Mouse (Mus musculus) large intestine, adult 2 months (tissue): ENCODE measurements at regions not wholly inside any gene's neighbourhood (a gene's known extent, or its start where the extent isn't known, plus 50 kb on each side); places are given as distances from the start of the nearest gene placed in this dataset.
A peak's percentile ranks its signal among the peaks of the same experiment; 100 is the strongest.

Experiments used
- DNase-seq: peaks from one replicate; pipeline ENCODE4 v3.0.0-alpha.2; 2012; ENCODE audit warnings: low read depth, low spot score
- WGBS: fragments of 180-500 bp; shearing (Covaris S2); methylation state at CpG from one replicate; pipeline ENCODE4 v1.1.7; 2018; 5-methylcytosine and 5-hydroxymethylcytosine counted together

GRCm38 (mm10) chr5:144621967-144622366 lies 76.3 kb downstream of the Nptx2 start:
- 95% methylated on average over 14 of the region's 14 CpGs for WGBS
- no peak for DNase-seq

DNA sequence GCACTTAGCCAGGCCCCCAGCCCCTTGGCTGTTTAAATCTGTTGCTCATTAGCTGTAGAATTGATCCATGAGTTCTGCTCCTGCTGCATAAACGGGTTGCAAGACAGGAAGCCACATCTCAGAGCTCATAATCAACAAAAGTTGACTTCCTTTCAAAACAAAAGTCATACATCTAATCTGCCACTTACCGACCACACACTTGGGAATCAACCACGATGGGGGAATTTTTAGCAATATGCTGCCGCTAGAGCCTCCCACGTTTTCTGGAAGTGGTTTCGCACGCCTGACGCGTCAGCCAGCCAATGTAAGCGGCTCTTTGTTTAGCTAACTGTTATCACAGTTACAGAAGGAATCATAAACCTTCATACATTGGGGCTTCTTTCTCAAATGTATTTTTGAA lies 77.7 kb downstream of the Nptx2 start:
- 50% methylated on average over 10 of the region's 10 CpGs for WGBS
- DNase-seq, result no peak

DNA sequence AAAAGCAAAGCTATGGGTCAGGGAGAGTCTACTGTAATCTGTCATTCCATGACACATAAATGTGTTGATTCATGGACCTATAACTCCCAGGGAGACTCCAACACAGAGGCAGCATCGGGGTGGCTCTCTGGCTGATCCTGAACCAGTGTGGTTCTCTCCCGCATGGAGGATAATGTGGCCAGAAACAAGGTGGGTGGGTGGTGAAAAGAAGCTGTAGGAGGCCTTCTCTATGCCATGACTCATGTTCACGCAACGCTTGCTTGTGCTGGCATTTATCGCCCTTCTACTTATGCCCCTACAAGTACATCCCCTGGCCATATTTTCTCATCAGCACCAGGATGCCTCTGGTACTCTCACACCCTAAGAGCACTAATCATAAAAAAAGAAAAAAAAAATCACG lies 86.6 kb downstream of the Nptx2 start:
- DNase-seq, result no peak
- 71% methylated on average over 6 of the region's 6 CpGs for WGBS

- DNase-seq, result peak; percentile 18
- 65% methylated on average over 3 of the region's 3 CpGs for WGBS
These were observed 92.9 kb downstream of the Nptx2 start for GRCm38 (mm10) chr5:144638631-144639030.

DNA sequence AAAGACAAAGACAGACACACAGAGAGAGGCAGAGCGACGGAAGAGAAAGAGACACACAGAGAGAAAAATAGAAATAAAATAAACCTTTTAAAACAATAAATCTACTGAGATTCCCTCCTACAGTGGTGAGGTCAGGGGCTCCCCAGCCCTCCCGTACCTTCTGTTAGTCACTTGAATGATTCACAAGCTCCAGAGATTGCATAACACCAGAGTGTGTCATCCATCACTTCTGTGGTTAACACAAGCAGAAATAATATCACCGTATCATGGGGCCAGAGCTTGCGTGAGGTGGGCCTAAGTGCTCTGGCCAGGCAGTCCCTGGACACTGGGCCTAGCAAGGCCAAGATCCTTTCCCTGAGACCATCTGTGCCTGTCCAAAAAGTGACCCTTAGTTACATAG lies 93.9 kb downstream of the Nptx2 start:
- no peak for DNase-seq
- 87% methylated on average over 5 of the region's 5 CpGs for WGBS

DNA sequence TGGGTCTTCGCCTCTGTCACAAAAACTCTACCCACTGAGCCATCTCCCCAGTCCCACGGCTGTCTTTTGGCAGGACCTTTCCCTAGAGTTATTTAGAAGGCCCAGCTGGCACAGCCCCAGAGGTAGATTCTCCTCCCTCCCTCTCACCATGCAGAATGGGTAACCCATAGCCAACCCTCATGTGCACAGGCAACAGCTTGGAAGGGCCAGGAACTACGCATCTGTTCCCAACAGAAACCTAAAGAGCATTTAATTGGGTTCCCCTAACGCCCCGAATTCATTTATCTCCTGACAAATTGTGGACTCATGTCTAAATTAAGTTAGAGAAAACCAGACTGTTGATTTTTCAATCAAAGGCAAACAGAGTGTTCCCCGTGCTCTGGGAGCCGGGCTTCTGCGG lies 97.1 kb downstream of the Nptx2 start:
- no peak for DNase-seq
- 64% methylated on average over 8 of the region's 8 CpGs for WGBS

DNA sequence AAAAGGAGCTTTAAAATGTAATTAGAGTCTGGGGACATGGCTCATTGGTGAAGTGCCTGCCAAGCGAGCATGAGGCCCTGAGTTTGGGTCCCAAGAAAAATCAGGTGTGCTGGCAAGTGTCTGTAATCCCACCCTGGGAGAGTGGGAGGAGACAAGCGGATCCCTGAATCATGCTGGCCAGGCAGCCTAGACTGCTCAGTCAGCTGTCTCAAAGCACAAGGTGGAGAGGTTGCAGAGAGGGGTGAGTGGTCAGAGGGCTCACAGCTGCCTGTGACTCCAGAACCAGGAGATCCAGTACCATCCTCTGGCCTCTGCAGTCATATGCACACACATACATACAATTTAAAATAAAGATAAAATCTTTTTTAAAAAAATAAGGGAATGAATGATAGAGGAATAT lies 97.7 kb downstream of the Nptx2 start:
- WGBS, result 72% methylated on average over 2 of the region's 2 CpGs

GRCm38 (mm10) chr5:144645367-144645766 lies 99.7 kb downstream of the Nptx2 start:
- no peak for DNase-seq
- 61% methylated on average over 3 of the region's 3 CpGs for WGBS

More for the DNA sequence above, 97.7 kb downstream of the Nptx2 start:
- DNase-seq, result no peak

DNA sequence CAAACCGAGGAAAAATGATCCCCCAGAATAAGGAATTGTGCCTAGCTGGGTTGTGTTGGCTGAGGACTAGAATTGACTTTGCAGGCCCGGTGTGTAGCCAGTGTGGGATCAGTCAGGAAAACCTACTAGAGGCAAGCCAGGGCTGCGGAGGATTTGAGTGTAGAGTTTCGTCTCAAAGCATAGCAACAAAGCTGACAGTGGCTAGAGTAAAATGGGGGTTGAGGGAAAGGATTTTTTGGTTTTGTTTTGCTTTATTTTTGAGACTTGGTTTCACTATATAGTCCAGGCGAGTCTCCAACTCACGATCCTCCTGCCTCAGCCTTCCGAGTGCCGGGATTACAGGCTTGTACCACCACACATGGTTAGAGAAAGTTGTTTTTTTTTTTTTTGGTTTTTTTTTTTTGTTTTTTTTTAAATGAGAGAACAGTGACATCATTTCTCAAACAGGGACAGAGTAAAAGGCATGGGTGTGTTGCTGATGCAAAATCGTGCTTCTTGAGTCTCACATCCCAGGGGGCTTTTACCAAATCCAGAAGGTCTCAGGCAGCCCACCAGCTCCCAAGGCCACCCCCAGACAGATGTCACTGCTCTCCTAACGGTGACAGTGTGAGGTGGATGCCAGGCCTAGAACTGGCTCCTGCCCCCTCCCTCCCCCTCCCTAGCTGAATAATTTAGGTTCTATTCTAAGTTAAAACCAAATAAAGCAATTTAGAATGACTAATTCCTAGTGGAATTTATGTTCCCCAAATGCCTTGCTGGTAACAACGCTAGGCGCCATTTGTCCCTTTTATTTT lies 101.8 kb downstream of the Nptx2 start:
- no peak for DNase-seq
- WGBS, result 84% methylated on average over 12 of the region's 12 CpGs

- no peak for DNase-seq
- WGBS, result 15% methylated on average over 5 of the region's 5 CpGs
These were observed 106.5 kb downstream of the Nptx2 start for GRCm38 (mm10) chr5:144652231-144652630.

GRCm38 (mm10) chr5:144662031-144662430 lies 99.6 kb downstream of the Tmem130 start:
- WGBS, result 80% methylated on average over 3 of the region's 3 CpGs
- no peak for DNase-seq

DNA sequence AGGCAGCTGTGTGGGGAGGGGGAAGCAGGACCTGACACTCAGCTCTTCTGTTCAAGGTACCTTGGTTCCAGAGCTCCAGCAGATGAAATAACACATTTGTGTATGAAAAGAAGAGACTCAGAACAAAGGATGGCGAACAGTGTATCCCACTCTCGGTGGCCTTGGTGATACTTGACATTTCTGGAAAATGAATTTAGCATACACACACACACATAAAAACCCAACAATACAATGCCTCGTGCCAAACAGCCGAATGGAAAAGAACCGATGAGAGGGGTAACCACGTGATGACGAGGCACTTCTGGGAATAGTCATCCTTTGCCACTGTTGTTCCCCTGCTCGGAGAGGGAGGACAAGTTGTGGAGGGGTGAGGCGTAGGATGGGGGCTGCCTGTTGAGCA lies 97.6 kb downstream of the Tmem130 start:
- no peak for DNase-seq

DNA sequence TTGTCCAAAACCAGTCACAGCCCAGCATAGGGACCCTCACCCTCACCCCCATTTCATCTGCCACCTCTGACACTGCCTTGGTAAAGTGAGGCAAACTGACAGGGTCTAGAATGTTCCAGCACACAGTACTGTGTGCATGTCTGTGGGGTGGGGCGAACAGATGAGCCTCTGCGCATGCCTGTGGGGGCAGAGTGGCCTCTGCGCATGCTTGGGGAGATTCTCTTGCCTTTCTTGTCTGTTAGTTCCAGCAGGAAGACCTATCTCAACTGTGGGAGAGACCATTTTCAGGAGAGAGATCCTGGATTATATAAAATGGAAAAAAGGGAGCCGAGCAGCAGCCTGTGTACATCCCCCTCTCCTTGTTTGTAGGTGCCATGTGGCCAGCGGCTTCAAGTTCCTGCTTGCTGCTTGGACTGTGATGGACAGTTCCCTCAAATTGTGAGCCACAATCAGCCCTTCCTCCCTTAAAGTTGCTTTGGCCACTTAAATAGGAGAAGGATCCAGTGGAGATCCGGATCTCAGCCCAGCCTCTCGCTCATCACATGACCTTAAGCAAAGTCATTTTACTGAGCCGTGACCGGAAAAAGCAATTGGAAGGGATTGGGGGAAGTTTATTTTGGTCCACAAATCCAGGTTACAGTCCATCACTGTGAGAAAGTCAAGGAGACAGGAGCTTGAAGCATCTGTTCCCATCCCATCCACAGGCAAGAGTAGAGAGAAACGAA lies 96.9 kb downstream of the Tmem130 start:
- DNase-seq, result no peak
- WGBS, result 76% methylated on average over 10 of the region's 10 CpGs

More for the DNA sequence above, 97.6 kb downstream of the Tmem130 start:
- 80% methylated on average over 9 of the region's 9 CpGs for WGBS

- no peak for DNase-seq
- WGBS, result 83% methylated on average over 3 of the region's 3 CpGs
These were observed 93.6 kb downstream of the Tmem130 start for GRCm38 (mm10) chr5:144668060-144668459.

- no peak for DNase-seq
- WGBS, result 79% methylated on average over 13 of the region's 13 CpGs
These were observed 82.5 kb downstream of the Tmem130 start for GRCm38 (mm10) chr5:144678815-144679750.

GRCm38 (mm10) chr5:144684184-144684583 lies 77.4 kb downstream of the Tmem130 start:
- no peak for DNase-seq
- WGBS, result 64% methylated on average over 1 of the region's 1 CpGs
